Mouse (Mus musculus): ENCODE measurements around the gene St6galnac3.

The St6galnac3 gene

GRCm38 (mm10) chr3:153516848-153517247 is 208.1 kb downstream of the St6galnac3 start:
- DNase-seq (ENCODE audit: low read depth, low spot score): no peak

DNA sequence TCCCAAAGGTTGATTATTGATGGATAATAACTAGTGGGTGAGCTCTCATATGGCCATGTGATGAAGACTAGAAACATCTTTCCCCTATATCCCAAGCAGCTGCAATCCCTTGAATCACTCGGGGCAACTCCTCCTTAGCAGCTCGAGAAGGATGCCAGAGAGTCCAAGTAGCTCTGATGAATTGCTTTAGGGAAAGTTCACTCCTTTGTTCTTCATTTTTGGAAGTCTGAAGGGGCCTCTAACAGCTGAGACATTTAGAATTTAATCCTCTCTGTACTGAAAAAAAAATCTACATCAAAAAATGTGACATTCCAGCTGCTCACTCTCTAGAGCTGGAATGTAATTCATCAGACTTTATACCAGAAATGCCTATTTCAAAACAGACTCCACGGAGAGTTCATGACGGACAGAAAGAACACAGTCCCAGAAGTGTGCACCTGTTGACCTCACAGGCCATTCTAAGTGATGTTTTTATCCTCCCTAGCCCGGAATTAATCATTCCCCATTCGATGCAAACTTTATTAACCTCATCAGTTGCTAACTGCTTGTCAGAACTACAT is 211.4 kb downstream of the St6galnac3 start:
- DNase-seq (ENCODE audit: low read depth, low spot score): peak; percentile 42

GRCm38 (mm10) chr3:153512545-153512944 is 212.4 kb downstream of the St6galnac3 start:
- DNase-seq (ENCODE audit: low read depth, low spot score): no peak

DNA sequence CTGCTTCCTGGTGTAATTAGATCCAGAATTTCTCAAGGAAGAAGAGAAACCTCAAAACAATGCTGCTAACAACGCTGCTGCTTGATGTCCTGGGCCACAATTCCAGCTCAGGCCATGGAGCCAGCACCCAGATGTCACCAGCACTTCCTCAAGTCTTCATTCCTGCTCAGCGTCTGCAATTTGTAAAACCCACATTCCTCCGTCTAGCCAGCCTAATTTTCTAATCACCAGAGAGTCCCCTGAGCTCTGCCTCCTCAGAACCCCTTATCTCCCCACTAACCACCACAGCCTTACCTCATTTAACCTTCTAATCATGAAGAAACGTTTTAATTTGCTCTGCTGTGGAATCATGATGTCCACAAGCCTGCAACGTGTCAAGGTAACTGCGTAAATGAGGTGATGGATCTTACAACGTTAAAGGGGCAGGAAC is 213.8 kb downstream of the St6galnac3 start:
- no peak for DNase-seq (ENCODE audit: low read depth, low spot score)

GRCm38 (mm10) chr3:153510048-153510630 is 214.8 kb downstream of the St6galnac3 start:
- no peak for DNase-seq (ENCODE audit: low read depth, low spot score)

- DNase-seq (ENCODE audit: low read depth, low spot score): no peak
Observed at GRCm38 (mm10) chr3:153509643-153510042, 215.3 kb downstream of the St6galnac3 start.

DNA sequence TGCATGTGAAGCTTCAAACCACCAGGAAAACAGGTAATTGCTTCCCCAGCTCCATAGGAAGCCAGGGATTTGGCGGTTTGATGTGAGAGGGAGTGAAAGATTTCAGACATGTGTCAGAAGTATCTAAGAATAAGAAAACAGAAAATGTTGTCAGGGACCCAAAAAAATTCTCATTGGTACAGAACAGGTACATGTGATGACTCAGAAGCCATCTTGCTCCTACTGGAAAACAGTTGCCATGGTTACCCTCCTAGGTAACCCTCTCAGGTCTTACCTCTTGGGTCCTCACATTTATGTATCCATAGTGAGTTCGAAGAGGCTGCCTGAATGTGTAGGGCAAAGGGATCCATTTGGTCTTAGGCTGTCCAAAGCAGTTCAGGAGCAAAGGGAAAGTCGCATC is 215.9 kb downstream of the St6galnac3 start:
- DNase-seq (ENCODE audit: low read depth, low spot score): no peak

DNA sequence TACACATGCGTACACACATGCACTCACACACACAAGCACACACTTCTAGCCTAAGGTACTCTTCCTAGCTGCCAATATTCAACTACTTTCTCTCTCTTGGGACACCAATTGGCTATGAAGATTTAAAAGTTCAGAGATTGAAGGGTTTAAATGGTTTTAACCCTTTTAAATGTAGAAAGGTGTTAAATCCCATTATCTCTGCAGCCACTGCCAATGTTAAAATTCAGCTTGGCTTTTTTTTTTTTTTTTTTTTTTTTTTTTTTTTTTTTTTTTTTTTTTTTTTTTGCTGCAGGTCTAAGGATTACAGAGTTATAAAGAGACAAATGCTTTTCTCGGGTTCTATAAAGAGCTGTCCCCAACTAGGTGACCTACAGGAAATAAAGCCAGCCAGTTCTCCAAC is 216.4 kb downstream of the St6galnac3 start:
- DNase-seq (ENCODE audit: low read depth, low spot score): no peak

GRCm38 (mm10) chr3:153507599-153507998 is 217.4 kb downstream of the St6galnac3 start:
- no peak for DNase-seq (ENCODE audit: low read depth, low spot score)

DNA sequence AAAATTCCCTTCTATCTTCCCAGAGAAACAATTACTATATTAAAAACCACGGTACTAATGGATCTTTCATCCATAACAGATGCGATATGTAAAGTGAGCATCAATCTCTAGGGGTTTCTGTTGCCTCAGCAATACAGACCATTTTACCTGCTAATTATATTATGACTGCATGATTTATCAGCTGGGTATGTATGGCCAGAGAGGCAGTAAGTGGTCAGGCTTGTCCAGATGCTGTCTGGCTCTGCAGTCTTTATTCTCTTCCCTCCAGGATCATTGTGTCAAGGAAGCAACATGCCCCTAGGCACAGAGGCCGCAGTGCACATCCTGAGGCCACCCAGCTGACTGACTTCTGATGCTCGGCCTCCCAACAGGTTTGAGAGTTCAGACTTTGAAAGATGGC is 222.5 kb downstream of the St6galnac3 start:
- no peak for DNase-seq (ENCODE audit: low read depth, low spot score)

- DNase-seq (ENCODE audit: low read depth, low spot score): peak; percentile 80
Observed at GRCm38 (mm10) chr3:153501333-153501877, 223.6 kb downstream of the St6galnac3 start.

DNA sequence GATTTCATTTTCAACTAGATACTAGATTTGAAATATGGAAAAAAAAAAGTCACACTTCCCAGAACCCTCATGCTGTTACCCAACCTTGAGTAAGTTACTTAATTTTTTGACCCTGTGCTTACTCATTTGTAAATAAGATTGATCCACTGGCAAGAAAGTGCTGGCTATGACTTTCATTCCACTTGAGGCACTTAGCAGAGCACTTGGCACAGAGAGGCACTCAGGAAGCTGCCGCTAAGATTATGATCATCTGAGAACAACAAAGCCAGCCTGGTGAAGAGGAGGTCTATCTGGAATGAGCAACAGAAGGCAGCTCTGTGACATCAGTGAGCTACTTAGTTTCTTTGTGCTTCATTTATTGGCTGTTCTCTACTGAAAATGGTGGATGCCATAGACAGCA is 232.0 kb downstream of the St6galnac3 start:
- DNase-seq (ENCODE audit: low read depth, low spot score): no peak

GRCm38 (mm10) chr3:153489718-153490117 is 235.3 kb downstream of the St6galnac3 start:
- DNase-seq (ENCODE audit: low read depth, low spot score): no peak

DNA sequence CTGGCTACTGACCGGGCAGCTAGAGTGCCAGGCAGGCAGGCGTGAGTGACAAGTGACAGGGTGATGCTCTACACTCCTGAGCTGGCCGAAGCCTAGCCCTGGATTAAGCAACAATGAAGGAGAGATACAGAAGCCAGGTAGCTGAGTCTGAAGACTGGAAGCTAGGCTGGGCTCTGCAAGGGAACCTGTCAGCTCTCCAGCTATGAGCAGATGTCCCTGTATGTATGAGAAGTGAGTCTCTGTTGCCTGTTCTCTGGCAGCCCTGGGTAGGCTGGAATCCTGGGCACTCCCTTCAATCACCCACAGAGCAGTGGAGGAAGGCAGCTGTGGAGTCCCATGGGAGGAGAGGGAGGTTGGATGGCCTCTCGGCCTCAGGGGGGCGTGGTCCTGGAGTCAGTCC is 236.0 kb downstream of the St6galnac3 start:
- DNase-seq (ENCODE audit: low read depth, low spot score): no peak

DNA sequence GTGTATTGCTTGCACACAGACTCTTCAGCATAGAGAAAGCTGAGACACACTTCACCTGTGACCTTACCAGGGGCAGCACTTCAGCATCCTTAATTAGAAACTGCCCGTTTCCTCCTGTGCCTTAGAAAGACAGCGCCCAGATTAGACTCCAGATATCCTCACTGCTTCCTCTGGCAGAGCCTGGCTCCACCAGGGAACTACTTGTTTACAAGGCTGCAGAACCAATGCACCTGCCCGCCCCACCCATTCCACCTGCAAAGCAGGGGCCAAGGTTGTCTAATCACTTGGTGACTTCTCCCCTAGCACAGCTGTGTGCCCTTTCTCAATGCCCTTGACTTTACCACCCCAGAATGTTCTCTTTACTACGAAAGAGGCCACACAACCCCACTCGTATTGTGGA is 239.8 kb downstream of the St6galnac3 start:
- DNase-seq (ENCODE audit: low read depth, low spot score): no peak

- DNase-seq (ENCODE audit: low read depth, low spot score): no peak
Observed at GRCm38 (mm10) chr3:153484701-153485100, 240.3 kb downstream of the St6galnac3 start.

DNA sequence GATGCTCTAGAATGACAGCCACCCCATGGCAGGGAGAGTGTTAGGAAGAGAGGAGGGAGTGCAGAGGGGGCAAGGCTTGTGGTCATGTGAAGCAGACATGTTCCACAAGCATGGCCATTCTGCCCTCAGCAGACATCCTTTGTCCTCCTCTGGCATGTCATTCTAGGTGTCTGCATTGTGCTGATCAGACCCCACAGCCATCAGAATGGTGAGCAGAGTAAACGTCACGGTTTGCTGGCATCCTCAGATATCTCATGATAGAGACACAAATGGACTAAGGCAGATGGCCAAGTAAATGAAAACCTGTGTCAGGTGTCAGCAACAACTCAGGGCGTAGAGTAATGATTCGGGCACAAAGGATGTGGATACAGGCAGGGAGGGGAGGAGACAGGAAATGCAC is 241.3 kb downstream of the St6galnac3 start:
- DNase-seq (ENCODE audit: low read depth, low spot score): no peak

DNA sequence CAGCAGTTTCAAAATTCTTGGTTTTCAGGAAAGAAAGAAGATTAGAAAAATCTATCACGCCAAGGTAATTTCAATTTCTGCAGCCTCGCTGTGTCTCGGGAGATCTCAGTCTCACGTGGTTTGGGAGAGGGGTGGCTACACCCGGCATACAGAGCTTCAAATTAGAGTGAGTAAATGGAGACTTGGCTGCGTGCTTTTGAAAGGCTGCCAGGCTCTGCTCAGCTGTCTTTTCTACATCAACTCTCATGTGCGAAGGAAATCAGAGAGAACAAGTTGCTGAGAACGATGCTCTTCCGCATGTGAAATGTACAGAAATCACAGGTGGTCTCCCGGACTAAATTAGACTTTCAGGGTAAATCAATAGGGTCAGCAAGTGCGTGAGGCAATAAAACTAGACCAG is 242.9 kb downstream of the St6galnac3 start:
- peak; percentile 22 for DNase-seq (ENCODE audit: low read depth, low spot score)

- no peak for DNase-seq (ENCODE audit: low read depth, low spot score)
Observed at GRCm38 (mm10) chr3:153481012-153481411, 244.0 kb downstream of the St6galnac3 start.

- no peak for DNase-seq (ENCODE audit: low read depth, low spot score)
Observed at GRCm38 (mm10) chr3:153480636-153481006, 244.4 kb downstream of the St6galnac3 start.

- no peak for DNase-seq (ENCODE audit: low read depth, low spot score)
Observed at GRCm38 (mm10) chr3:153480005-153480635, 244.9 kb downstream of the St6galnac3 start.

DNA sequence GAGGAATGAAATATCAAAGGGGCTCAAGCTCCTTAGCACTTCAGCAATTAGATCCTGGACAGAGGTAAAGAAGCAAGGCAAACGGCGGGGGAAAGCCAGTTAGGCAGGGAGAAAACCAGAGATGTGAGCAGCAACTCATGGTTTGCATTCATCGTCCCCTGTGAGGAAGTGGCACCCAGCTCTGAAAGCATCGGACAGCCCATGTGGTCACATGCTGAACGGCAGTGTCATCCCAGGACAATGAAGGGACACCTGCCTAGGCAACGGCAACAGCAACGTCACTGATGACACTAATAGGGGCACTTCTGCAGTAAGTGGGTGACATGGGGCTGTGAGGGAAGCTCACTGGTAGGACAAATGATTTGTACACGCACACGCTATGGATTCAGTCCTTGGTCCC is 249.1 kb downstream of the St6galnac3 start:
- DNase-seq (ENCODE audit: low read depth, low spot score): no peak

DNA sequence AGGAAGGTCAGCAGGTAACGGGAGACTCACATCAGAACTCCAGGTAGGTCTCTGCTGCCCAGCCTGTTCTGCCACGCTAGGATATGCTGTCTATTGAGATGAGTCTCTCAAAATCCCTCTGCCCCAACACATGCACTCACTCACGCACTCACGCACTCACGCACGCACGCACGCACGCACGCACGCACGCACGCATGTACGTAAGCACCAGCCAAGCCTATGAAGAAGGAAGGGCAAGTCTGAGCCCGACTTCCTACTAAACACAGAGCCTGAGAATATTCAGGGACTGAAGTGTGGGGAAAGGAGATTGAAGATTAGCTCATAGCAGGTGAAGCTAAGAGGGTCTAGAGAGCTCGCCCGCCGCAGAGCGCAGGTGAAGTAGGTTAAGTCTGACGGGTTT is 249.5 kb downstream of the St6galnac3 start:
- no peak for DNase-seq (ENCODE audit: low read depth, low spot score)

Data from mesoderm, embryonic 11.5 days (tissue).